Mouse (Mus musculus) lung, adult 18-20 months (tissue): Measurements from ENCODE around the gene Mdfi.

ENCODE experiments used
- DNase-seq, 2 experiments: peaks; one replicate each; pipeline ENCODE4 v3.0.0; 2022; ENCODE audit warnings: mixed read lengths in 2 of 2

The Mdfi gene

GRCm38 (mm10) chr17:47796968-47797367, 37.5 kb downstream of the Mdfi start:
- DNase-seq: no peak

GRCm38 (mm10) chr17:47796156-47796816, 38.2 kb downstream of the Mdfi start:
- no peak for DNase-seq

DNA sequence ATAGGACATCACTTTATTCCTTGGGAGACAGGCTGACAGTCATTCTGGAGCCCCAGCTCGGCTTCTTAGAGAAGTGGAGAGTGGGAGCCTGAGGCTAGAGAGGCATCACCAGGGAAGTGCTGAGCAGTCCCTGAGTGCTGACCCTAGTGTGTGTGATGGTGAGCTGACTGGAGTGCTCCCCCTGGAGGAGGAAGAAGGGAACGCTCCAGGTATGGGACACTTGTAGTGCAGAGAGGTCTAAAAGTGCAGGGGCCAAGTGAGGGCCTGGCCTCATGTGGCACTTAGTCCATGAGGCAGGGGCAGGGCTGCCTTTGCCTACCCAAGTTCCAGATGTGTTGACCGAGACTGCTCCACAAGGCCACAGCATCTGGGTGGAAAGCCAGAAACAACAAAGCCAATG, 39.0 kb downstream of the Mdfi start:
- DNase-seq: peak; percentile 44 to 48

DNA sequence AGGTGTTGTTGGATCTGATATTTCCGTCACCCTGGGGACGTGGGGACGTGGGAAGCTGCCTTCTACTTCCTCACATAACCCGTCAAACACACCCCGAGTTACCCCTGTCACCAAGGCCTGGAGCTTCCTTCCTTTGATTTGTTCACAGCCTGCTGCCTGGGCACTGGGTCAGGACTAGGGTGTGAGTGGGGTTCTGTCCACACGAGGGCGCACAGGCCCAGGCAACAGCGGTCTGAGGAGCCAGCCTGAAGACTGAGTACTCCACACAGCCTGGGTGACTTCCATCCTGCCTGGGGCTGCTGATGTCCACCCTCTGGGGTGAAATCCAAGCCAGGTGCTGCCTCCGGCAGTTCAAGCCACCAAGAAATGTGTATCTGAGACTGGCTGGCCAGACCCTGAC, 41.1 kb downstream of the Mdfi start:
- DNase-seq: peak; percentile 84 to 87

DNA sequence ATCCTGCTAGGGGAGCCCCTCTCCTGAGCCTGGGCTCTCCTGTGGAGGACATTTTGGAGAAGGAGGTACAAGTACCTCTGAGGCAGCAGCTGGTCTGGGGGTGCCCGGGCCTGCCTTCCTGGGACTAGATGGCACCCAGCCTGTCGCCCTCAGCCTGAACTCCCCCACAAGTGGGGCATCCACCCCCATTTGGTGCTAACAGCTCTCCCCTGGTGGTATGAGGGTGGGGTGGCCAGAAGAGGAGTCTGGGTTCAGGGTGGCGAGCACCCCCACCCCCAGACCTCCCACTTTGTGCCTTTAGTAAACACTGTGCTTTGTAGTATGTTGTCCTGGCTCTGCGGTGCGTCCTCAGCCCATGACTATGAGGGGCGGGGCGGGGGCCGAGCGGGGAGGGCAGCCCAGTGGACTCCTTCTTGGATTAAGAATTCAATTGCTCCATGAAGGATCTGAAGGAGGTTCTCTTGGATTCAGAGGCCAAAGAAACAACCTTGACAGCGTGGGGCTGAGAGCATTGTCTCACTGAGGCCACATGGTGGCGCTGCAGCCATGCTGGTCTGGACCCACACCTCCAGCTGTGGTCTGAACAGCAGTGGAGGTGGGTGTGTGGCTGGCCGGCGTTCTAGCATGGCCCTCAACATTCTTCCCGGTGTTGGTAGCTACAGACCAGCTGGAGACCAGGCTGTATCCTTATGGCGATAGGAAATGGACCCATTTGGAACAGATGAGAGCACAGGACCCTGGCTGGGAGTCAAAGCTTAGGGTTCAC, 42.2 kb downstream of the Mdfi start:
- DNase-seq: peak; percentile 63 to 78

DNA sequence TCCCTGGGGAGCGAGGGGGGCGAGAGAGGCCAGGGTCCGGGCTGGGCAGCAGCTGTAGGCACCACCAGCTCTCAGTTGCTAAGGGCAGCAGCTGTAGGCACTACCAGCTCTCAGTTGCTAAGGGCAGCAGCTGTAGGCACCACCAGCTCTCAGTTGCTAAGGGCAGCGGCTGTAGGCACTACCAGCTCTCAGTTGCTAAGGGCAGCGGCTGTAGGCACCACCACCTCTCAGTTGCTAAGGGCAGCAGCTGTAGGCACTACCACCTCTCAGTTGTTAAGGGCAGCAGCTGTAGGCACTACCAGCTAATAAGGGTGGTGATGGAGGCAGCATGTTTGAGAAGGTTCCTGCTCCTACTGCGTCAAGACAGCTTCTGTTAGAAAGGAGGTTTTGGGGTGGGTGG, 45.5 kb downstream of the Mdfi start:
- no peak for DNase-seq

- DNase-seq: no peak
These were observed 46.2 kb downstream of the Mdfi start for GRCm38 (mm10) chr17:47788306-47788705.

GRCm38 (mm10) chr17:47787632-47788031, 46.9 kb downstream of the Mdfi start:
- DNase-seq: no peak

DNA sequence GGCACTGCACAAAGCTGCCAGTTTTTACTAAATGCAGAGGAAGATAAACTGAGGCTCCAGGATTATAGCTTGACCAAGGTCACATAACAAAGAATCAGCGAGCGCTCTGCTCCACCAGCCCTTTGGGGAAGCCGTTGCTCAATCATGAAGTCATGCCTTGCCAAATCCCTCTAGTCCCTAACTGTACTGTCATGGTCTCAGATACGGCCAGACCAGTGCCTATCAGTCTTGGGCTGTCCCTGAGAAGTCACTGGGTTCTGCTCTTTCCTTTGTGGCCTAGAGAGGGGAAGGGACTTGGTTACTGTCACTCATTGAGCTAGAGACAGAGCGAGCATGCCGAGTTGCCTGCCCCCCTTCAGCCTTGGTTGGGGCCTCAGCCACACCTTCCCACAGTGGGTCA, 50.1 kb downstream of the Mdfi start:
- peak in 1 of 2 experiments; percentile 37 for DNase-seq

DNA sequence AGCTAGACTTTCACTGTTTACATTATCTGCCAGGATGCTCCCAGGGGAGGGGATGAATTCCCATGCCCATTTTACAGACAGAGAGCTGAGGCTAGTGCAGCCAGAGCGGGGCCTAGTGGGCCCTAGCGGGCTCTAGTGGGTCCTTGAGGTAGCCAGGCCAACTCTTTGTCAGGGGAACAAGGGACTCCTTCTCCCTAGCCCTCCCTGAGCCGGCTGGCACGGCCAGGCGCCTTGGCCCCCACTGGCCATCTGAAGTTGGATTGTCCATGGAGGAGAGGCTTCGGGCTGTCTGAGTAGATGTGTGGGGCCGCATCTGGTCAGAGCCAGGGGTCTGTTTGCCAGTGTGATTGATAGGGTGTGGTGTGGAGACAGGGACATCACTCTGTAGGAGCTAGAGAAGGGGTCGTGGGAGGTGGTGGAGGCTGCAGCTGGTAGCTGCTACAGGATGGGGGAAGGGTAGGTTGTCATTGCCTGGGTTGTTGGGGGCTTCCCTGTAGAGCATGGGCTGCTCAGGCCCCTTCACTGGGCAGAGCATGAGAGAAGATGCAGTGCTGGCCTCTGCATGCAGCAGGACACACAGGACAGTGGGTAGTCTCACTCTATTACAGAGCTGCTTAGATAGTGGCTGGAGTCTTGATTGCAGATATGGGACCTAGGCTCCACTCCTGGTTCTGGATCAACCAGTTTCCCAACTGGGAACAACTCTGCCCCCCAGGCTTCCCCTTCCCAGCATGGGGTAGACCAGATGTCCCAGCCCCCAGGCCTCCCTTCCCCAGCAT, 50.9 kb downstream of the Mdfi start:
- DNase-seq: no peak

GRCm38 (mm10) chr17:47782486-47782885, 52.0 kb downstream of the Mdfi start:
- DNase-seq: no peak

- DNase-seq: no peak
These were observed 54.0 kb downstream of the Mdfi start for GRCm38 (mm10) chr17:47780470-47780869.

DNA sequence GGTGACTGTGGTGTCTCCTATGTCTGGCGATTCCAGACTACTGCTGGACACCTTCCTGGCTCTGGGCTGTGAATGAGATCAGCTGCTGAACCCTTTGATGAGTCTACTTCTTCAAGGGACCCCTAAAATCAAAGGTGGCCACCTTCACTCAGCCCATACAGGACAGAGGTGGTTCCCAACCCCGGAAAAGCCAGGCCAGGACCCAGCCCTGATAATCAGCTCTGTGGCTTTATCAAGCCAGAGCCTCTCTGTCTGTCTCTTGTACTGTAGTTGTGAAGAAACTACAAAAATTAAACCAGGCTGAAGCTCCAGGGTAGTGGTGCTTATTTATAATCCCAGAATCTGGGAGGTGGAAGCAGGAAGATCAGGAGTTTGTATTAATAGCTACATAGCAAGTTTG, 57.4 kb downstream of the Mdfi start:
- no peak for DNase-seq

GRCm38 (mm10) chr17:47773604-47774003, 60.9 kb downstream of the Mdfi start:
- no peak for DNase-seq

DNA sequence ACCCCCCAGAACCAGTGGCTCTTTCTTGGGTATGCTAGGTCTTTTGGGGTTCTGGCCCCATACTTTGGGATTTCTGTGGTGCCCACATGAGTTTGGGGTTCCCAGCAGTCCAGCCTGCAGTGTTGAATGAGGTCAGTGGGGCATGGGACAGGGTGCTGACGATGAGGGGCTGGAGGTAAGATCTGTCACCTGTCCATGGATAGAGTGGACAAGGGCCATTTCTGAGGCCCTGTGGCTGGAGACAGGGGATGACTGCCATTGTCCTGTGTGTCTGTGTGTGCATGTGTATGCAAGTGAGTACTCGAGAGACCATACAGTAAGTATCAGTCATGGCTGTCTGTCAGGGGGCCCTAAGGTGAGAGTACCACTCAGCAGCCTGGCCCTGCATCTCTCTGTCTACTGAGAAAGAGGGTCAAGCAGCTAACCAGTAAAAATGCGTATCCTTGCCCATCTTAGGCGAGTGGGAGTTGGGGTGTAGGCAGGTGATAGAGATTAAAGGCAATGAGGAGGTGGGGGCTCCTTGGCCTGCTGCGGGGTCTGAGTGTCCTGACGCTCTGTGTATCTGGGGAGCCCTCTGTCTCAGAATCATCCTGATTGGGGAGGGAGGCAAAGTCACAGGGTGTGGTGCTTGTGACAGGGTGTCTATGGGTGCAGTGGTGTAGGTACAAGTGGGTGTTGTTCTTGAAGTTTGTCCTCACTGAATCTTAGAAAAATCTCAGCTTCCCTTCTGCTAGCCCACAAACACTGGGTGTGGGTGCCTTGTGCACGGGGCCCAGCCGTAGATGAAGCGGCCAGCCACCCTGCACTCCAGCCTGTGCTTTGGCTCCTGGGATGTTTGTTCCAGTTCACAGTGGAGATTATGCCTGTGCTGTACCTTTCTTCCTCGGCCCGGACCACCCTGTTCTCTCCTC, 64.8 kb downstream of the Mdfi start:
- no peak for DNase-seq

DNA sequence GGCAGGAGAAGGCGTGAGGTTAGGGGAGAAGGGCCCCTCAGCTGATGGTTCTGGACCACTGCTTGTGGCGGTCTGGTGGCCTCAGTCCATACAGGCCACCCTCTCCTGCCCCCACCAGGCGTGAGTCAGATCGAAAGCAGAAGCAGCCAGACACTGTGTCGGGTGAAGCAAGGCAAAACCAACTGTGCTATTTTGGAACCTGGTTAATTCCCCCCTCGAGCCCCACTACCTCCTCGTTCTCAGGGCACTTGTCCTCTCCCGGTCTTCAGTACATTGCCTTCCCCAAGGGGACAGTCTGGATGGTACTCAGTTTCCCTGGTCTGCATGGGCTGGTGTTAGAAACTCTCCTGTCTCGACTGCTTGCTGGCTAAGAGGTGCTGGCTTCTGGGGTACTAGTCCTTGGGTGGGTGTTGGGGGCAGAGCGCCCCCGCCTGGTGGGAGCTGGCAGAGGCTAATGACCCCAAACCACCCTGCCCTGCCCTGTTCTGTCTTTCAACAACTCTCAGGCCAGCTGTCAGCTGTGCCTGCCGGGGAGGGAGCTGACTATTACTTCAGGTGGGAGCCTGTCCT, 65.7 kb downstream of the Mdfi start:
- DNase-seq: peak; percentile 67 to 74

- DNase-seq: no peak
These were observed 66.9 kb downstream of the Mdfi start for GRCm38 (mm10) chr17:47767456-47768141.

- DNase-seq: peak; percentile 46 to 53
These were observed 67.4 kb downstream of the Mdfi start for GRCm38 (mm10) chr17:47767081-47767455.

DNA sequence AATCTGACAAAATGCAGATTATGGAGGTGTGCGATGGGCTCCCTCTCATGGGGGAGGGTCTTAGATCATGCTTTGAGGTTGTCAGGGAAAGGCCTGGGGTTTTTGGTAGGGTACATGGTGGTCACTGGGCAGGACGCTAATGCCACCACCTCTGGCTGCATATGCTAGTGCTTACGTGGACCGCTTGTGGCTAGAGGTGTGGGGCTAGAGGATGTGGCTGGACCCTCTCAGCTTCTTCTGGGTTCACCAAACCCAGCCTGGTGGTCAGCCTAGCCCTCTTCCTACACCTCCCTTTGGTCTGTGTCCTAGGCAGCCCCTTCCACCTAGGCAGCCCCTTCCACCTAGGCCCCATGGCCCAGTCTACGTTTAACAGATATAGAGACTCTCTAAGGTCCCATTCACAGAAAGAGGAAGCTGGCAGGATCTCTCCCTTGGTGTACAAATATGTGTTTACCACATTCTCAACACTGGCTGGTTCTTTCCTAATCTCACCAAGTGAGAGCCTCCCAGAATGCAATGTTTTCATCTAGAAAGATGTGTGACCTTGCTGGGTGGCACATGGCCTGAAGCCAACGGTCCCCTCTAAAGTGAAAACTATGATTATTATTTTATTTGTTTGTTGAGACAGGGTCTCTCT, 68.0 kb downstream of the Mdfi start:
- DNase-seq: no peak

DNA sequence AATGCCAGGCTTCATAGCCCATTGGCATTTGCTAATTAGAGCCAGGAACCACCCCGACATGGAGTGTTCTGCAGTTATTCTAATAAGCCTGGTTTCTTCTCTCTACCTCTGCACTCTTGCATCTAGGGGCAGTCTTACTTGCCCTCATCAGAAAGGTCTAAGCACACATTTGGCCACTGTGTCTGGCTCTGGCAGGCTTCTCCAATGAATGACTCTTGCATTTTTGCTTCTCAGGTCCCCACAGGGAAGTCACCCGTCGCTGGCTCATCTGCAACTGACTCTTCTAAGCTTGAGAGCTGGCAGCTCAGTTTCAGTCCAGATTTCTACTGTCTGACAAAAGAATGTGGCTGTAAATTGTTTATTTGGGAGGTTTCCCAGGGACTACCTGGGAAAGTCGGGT, 68.5 kb downstream of the Mdfi start:
- DNase-seq: no peak
